Comparison of ENCODE assay signal across 8 mouse cellular contexts in the genomic region with DNA sequence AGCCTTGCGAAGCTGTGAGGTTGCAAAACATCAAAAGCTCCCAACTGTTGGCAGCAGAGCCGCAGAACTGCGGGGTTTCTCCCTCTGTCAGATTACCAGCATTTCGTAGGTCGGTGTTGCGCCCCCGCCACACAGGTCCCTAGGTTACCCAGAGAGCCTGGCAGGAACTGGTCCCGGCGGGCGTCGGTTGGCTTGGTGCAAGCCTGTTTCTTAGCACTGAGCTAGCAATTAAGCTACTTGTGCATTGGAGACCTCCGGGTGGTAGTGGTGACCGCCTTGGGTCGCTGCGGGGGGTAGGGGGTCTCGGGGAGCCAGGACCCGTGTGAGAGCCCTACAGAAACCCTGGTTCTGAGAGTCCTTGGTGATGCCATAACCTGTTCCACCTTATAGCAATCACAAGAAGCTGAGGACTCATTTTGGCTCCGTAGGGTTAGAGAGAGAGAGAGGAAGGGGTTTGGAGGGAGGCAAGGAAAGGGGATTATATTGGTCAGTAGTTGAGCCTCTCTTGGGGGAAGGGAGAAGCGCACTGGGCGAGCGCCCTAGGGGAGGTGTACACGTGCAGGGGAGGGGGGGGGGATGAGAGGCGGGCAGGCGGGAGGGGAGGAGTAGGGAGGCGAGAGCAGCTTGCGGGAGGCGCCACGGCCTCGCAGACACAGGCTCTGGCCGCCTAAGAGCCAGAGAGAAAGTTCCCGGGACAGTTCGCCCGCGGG. TPM values are rescaled to one million over a fixed set of nuclear protein-coding genes. Genes with fewer than 3 reads are reported as not detected.
DNase-seq lines count a peak whose midpoint lies in the region; ATAC-seq lines count a peak whose summit lies in the region.

Gene Slc24a4, plus strand, starts transcription at position 653 of the 710 bp plus-strand sequence.

- peak within 1 kb of the TSS; percentile 58 for H3K4me3 ChIP-seq in embryonic facial prominence, embryonic 13.5 days
- H3K4me3 ChIP-seq in hindbrain, embryonic 12.5 days = peak within 1 kb of the TSS; percentile 53
- H3K4me3 ChIP-seq in limb, embryonic 11.5 days (ENCODE audit: low read depth, low read length) = peak within 1 kb of the TSS; percentile 50
- peak within 1 kb of the TSS; percentile 52 for H3K4me3 ChIP-seq in midbrain, embryonic 15.5 days

- no peaks in the 10 kb centered on the region for H3K9me3 ChIP-seq in embryonic facial prominence, embryonic 13.5 days
- H3K9me3 ChIP-seq in hindbrain, embryonic 12.5 days (replicated peaks) = no peaks in the 10 kb centered on the region
- no peaks in the 10 kb centered on the region for H3K9me3 ChIP-seq in limb, embryonic 11.5 days (ENCODE audit: control insufficient read depth, low read length)
- no peaks in the 10 kb centered on the region for H3K9me3 ChIP-seq in midbrain, embryonic 15.5 days

- H3K27ac ChIP-seq in embryonic facial prominence, embryonic 13.5 days = no peak within 1 kb of the TSS
- no peak within 1 kb of the TSS for H3K27ac ChIP-seq in hindbrain, embryonic 12.5 days
- no peak within 1 kb of the TSS for H3K27ac ChIP-seq in limb, embryonic 11.5 days (replicated peaks; ENCODE audit: low read depth, low read length)
- H3K27ac ChIP-seq in midbrain, embryonic 15.5 days = 0 out of 2 replicates have a peak within 1 kb of the TSS, but pooled peaks have one; percentile 12

- peak; percentile 5 for DNase-seq in urinary bladder, postnatal 25 days (ENCODE audit: low spot score)
- no peak for DNase-seq in urinary bladder, postnatal 14 days (ENCODE audit: low spot score)
- peak; percentile 55 for DNase-seq in limb, embryonic 11.5 days (ENCODE audit: low spot score)
- no peak for DNase-seq in adipocyte (ENCODE audit: low spot score)

- no peaks in the 10 kb centered on the region for H3K36me3 ChIP-seq in embryonic facial prominence, embryonic 13.5 days
- no peaks in the 10 kb centered on the region for H3K36me3 ChIP-seq in hindbrain, embryonic 12.5 days
- H3K36me3 ChIP-seq in limb, embryonic 11.5 days (ENCODE audit: control insufficient read depth, insufficient read depth, low read length) = no peaks in the 10 kb centered on the region
- H3K36me3 ChIP-seq in midbrain, embryonic 15.5 days (replicated peaks) = no peaks in the 10 kb centered on the region

- peak within 1 kb of the TSS; percentile 99 for H3K4me2 ChIP-seq in embryonic facial prominence, embryonic 13.5 days
- H3K4me2 ChIP-seq in hindbrain, embryonic 12.5 days (replicated peaks) = peak within 1 kb of the TSS; percentile 99
- H3K4me2 ChIP-seq in limb, embryonic 11.5 days (ENCODE audit: low read depth, severe bottlenecking) = peak within 1 kb of the TSS; percentile 98
- peak within 1 kb of the TSS; percentile 99 for H3K4me2 ChIP-seq in midbrain, embryonic 15.5 days

- H3K27me3 ChIP-seq in embryonic facial prominence, embryonic 13.5 days = peaks cover 71% of the 10 kb centered on the region
- peaks cover 64% of the 10 kb centered on the region for H3K27me3 ChIP-seq in hindbrain, embryonic 12.5 days
- H3K27me3 ChIP-seq in limb, embryonic 11.5 days (ENCODE audit: control insufficient read depth, insufficient read depth, low read length) = peaks cover 54% of the 10 kb centered on the region
- H3K27me3 ChIP-seq in midbrain, embryonic 15.5 days (replicated peaks) = peaks cover 27% of the 10 kb centered on the region

- peaks cover 20% of the 10 kb centered on the region for H3K4me1 ChIP-seq in embryonic facial prominence, embryonic 13.5 days
- H3K4me1 ChIP-seq in hindbrain, embryonic 12.5 days = peaks cover 22% of the 10 kb centered on the region
- H3K4me1 ChIP-seq in limb, embryonic 11.5 days (ENCODE audit: control insufficient read depth, insufficient read depth, low read length) = peaks cover 15% of the 10 kb centered on the region; the same call in 1 of the 2 replicates
- H3K4me1 ChIP-seq in midbrain, embryonic 15.5 days = peaks cover 27% of the 10 kb centered on the region

- ATAC-seq in embryonic facial prominence, embryonic 13.5 days (ENCODE audit: insufficient number of reproducible peaks, insufficient read depth, low FRiP score, low TSS enrichment, low read depth) = no peak
- peak; percentile 70; the same call in 1 of the 2 replicates for ATAC-seq in hindbrain, embryonic 12.5 days (ENCODE audit: low FRiP score)
- ATAC-seq in limb, embryonic 11.5 days (ENCODE audit: insufficient number of reproducible peaks, low FRiP score, low TSS enrichment, low read depth) = peak; percentile 37; the same call in 1 of the 2 replicates
- ATAC-seq in midbrain, embryonic 15.5 days (replicated peaks) = peak; percentile 43
- no peak for ATAC-seq in inflammation-experienced regulatory T-cells, adult 6 months

- under 1% methylated on average over 32 of the region's 34 CpGs for WGBS in embryonic facial prominence, embryonic 13.5 days
- WGBS in hindbrain, embryonic 12.5 days = under 1% methylated on average over 30 of the region's 34 CpGs
- under 1% methylated on average over 33 of the region's 34 CpGs for WGBS in limb, embryonic 11.5 days
- whole genome bisulfite sequencing in midbrain, embryonic 15.5 days = under 1% methylated on average over 31 of the region's 34 CpGs

- H3K9ac ChIP-seq in embryonic facial prominence, embryonic 13.5 days = peak within 1 kb of the TSS; percentile 70
- peak within 1 kb of the TSS; percentile 53 for H3K9ac ChIP-seq in hindbrain, embryonic 12.5 days
- H3K9ac ChIP-seq in limb, embryonic 11.5 days (ENCODE audit: low read length) = peak within 1 kb of the TSS; percentile 40; the same call in 1 of the 2 replicates
- peak within 1 kb of the TSS; percentile 52 for H3K9ac ChIP-seq in midbrain, embryonic 15.5 days

RNA-seq across cellular contexts. Expression of gene Slc24a4, which starts in this region (rescaled TPM):
- polyA plus RNA-seq in embryonic facial prominence, embryonic 13.5 days (2015; fragmentation: Nextera tagmentation; extraction: Ambion mirVana) = 0.39 and 0.76 TPM in 2 replicates
- polyA plus RNA-seq in hindbrain, embryonic 12.5 days (2016; fragmentation: Nextera tagmentation; extraction: Ambion mirVana) = 1.0 and 1.2 TPM in 2 replicates
- not detected in 2 replicates for polyA plus RNA-seq in limb, embryonic 11.5 days (2014; fragmentation: Nextera tagmentation; extraction: Ambion mirVana)
- 1.7 and 1.8 TPM in 2 replicates for polyA plus RNA-seq in midbrain, embryonic 15.5 days (2015; fragmentation: Nextera tagmentation; extraction: Ambion mirVana)
- polyA plus RNA-seq in inflammation-experienced regulatory T-cells, adult 6 months (2017; shearing (Covaris generic)) = not detected

Comparison
In these comparisons a context has a peak if more than half of its experiments do, and no peak if none do; other contexts are left out.
1. Peak in DNase-seq, ATAC-seq, H3K4me3 ChIP-seq, H3K9ac ChIP-seq and H3K4me2 ChIP-seq in limb, embryonic 11.5 days; RNA of the gene not detected or under 1 TPM.
2. ATAC-seq: peak in hindbrain, embryonic 12.5 days (single experiment) and midbrain, embryonic 15.5 days (single experiment); none in embryonic facial prominence, embryonic 13.5 days (single experiment) and inflammation-experienced regulatory T-cells, adult 6 months (single experiment).
3. Peak in every context shown above with its lines, with median percentiles within 50 percentile points of each other: H3K4me2 ChIP-seq, H3K4me3 ChIP-seq and H3K9ac ChIP-seq.